8 mouse cellular contexts compared by ENCODE assay signal in genomic region chr19:21784331-21785131, GRCm38 (mm10). TPM values are rescaled to one million over a fixed set of nuclear protein-coding genes. Genes with fewer than 3 reads are reported as not detected.
A peak's percentile ranks its signal among the peaks of the same experiment; 100 is the strongest.
DNase-seq lines count a peak whose midpoint lies in the region; ATAC-seq and TF ChIP-seq lines count a peak whose summit lies in the region.

No protein-coding gene starts in this region.

- peak; percentile 34; the same call in 1 of the 2 replicates for ATAC-seq in heart, embryonic 12.5 days (ENCODE audit: insufficient number of reproducible peaks, low FRiP score)
- peak; percentile 79 for ATAC-seq in intestine, postnatal 0 days
- peak; percentile 48 for ATAC-seq in lung, embryonic 16.5 days (ENCODE audit: low read depth)
- ATAC-seq in stomach, embryonic 15.5 days (ENCODE audit: insufficient read depth, low FRiP score, low read depth) = peak; percentile 57; the same call in 1 of the 2 replicates
- no peak for ATAC-seq in activated CD4-positive, CD25-positive, alpha-beta regulatory T cell, adult 4 months

- no peaks in the 10 kb centered on the region for H3K27me3 ChIP-seq in heart, embryonic 12.5 days (replicated peaks)
- H3K27me3 ChIP-seq in intestine, postnatal 0 days (replicated peaks; ENCODE audit: control insufficient read depth, insufficient read depth, low read length) = no peaks in the 10 kb centered on the region
- H3K27me3 ChIP-seq in lung, embryonic 16.5 days (ENCODE audit: control insufficient read depth, insufficient read depth, low read depth, low read length) = no peaks in the 10 kb centered on the region
- no peaks in the 10 kb centered on the region for H3K27me3 ChIP-seq in stomach, embryonic 15.5 days (replicated peaks)

- 0 out of 2 replicates have a peak, but pooled peaks cover 2% of the 10 kb centered on the region for H3K36me3 ChIP-seq in heart, embryonic 12.5 days
- H3K36me3 ChIP-seq in intestine, postnatal 0 days (ENCODE audit: control insufficient read depth, insufficient read depth) = no peaks in the 10 kb centered on the region
- no peaks in the 10 kb centered on the region for H3K36me3 ChIP-seq in lung, embryonic 16.5 days (ENCODE audit: control insufficient read depth, insufficient read depth, low read length)
- no peaks in the 10 kb centered on the region for H3K36me3 ChIP-seq in stomach, embryonic 15.5 days

- peak overlapping the region; percentile 12 for H3K4me3 ChIP-seq in heart, embryonic 12.5 days
- H3K4me3 ChIP-seq in intestine, postnatal 0 days (ENCODE audit: low read depth, low read length) = no peak overlapping the region
- no peak overlapping the region for H3K4me3 ChIP-seq in lung, embryonic 16.5 days (ENCODE audit: low read length)
- no peak overlapping the region for H3K4me3 ChIP-seq in stomach, embryonic 15.5 days (replicated peaks)

- DNase-seq in heart, adult 9 months (ENCODE audit: low spot score in 2 of 2) = no peak
- DNase-seq in embryo, embryonic 9.5 days (ENCODE audit: extremely low spot score) = peak; percentile 86
- DNase-seq in right cerebral cortex, adult 2 months (ENCODE audit: low spot score in 2 of 2) = no peak

- TF ChIP-seq CTCF in intestine, postnatal 0 days (IDR thresholded peaks at IDR 0.05; ENCODE audit: low read depth) = no peak

- no peaks in the 10 kb centered on the region for H3K9me3 ChIP-seq in heart, embryonic 12.5 days (replicated peaks)
- no peaks in the 10 kb centered on the region for H3K9me3 ChIP-seq in intestine, postnatal 0 days (ENCODE audit: control insufficient read depth)
- no peaks in the 10 kb centered on the region for H3K9me3 ChIP-seq in lung, embryonic 16.5 days (ENCODE audit: control insufficient read depth, low read length)
- H3K9me3 ChIP-seq in stomach, embryonic 15.5 days = no peaks in the 10 kb centered on the region

- 36% methylated on average over 8 of the region's 8 CpGs for WGBS in heart, embryonic 12.5 days
- 53% methylated on average over 8 of the region's 8 CpGs for WGBS in intestine, postnatal 0 days
- 42% methylated on average over 8 of the region's 8 CpGs for WGBS in lung, embryonic 16.5 days
- 40% methylated on average over 8 of the region's 8 CpGs for WGBS in stomach, embryonic 15.5 days

- peak overlapping the region; percentile 56 for H3K27ac ChIP-seq in heart, embryonic 12.5 days (ENCODE audit: poor library complexity, severe bottlenecking)
- H3K27ac ChIP-seq in intestine, postnatal 0 days (ENCODE audit: low read depth, low read length) = peak overlapping the region; percentile 31; the same call in 1 of the 2 replicates
- no peak overlapping the region for H3K27ac ChIP-seq in lung, embryonic 16.5 days (ENCODE audit: low read length)
- H3K27ac ChIP-seq in stomach, embryonic 15.5 days = peak overlapping the region; percentile 61

- H3K9ac ChIP-seq in heart, embryonic 12.5 days = peak overlapping the region; percentile 46
- H3K9ac ChIP-seq in intestine, postnatal 0 days (ENCODE audit: low read depth, low read length) = no peak overlapping the region
- no peak overlapping the region for H3K9ac ChIP-seq in lung, embryonic 16.5 days (ENCODE audit: low read length)
- H3K9ac ChIP-seq in stomach, embryonic 15.5 days = no peak overlapping the region

- H3K4me1 ChIP-seq in heart, embryonic 12.5 days (replicated peaks) = peaks cover 62% of the 10 kb centered on the region
- peaks cover 3% of the 10 kb centered on the region for H3K4me1 ChIP-seq in intestine, postnatal 0 days (replicated peaks; ENCODE audit: control insufficient read depth, insufficient read depth, low read length)
- H3K4me1 ChIP-seq in lung, embryonic 16.5 days (replicated peaks; ENCODE audit: control insufficient read depth, insufficient read depth, low read length) = peaks cover 23% of the 10 kb centered on the region
- H3K4me1 ChIP-seq in stomach, embryonic 15.5 days = peaks cover 20% of the 10 kb centered on the region

- peak overlapping the region; percentile 49 for H3K4me2 ChIP-seq in heart, embryonic 12.5 days
- H3K4me2 ChIP-seq in intestine, postnatal 0 days (replicated peaks; ENCODE audit: low read depth) = peak overlapping the region; percentile 9; the same call in 1 of the 2 replicates
- H3K4me2 ChIP-seq in lung, embryonic 16.5 days (ENCODE audit: low read depth, low read length) = no peak overlapping the region
- peak overlapping the region; percentile 6; the same call in 1 of the 2 replicates for H3K4me2 ChIP-seq in stomach, embryonic 15.5 days

RNA-seq across cellular contexts. Expression of gene Cemip2, which starts 6.4 kb away (rescaled TPM):
- 116 and 122 TPM in 2 replicates for polyA plus RNA-seq in heart, embryonic 12.5 days (2016; fragmentation: Nextera tagmentation; extraction: Ambion mirVana)
- 3.3 and 4.1 TPM in 2 replicates for polyA plus RNA-seq in intestine, postnatal 0 days (2015; fragmentation: Nextera tagmentation; extraction: Ambion mirVana)
- 29.7 and 31.8 TPM in 2 replicates for polyA plus RNA-seq in lung, embryonic 16.5 days (2015; fragmentation: Nextera tagmentation; extraction: Ambion mirVana)
- polyA plus RNA-seq in stomach, embryonic 15.5 days (2015; fragmentation: Nextera tagmentation; extraction: Ambion mirVana) = 12.9 and 13.8 TPM in 2 replicates
- polyA plus RNA-seq in activated CD4-positive, CD25-positive, alpha-beta regulatory T cell, adult 4 months (2017; shearing (Covaris generic)) = 1 to 10 TPM; 6.3 to 7.2 TPM
